Mouse (Mus musculus): ENCODE data around the gene Cit.

Cit gene

DNA sequence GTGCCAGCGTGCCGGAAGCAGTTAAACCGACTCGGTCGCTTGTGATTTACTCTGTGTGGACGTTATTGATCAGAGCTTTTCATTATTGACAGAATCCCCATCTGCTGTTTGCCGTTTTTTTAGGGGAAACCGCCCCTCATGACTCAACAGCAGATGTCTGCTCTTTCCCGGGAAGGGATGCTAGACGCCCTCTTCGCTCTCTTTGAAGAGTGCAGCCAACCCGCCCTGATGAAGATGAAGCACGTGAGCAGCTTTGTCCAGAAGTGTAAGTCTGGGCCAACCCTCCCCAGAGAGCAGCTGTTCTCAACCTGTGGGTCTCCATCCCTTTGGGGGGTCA lies 5.9 kb downstream of the Cit start:
- DNase-seq (ENCODE audit: low read depth) = no peak

GRCm38 (mm10) chr5:115852431-115852830 lies 7.4 kb downstream of the Cit start:
- DNase-seq (ENCODE audit: low read depth) = no peak

GRCm38 (mm10) chr5:115853691-115854090 lies 8.6 kb downstream of the Cit start:
- no peak for DNase-seq (ENCODE audit: low read depth)

GRCm38 (mm10) chr5:115854370-115854769 lies 9.3 kb downstream of the Cit start:
- peak; percentile 15 for DNase-seq (ENCODE audit: low read depth)

DNA sequence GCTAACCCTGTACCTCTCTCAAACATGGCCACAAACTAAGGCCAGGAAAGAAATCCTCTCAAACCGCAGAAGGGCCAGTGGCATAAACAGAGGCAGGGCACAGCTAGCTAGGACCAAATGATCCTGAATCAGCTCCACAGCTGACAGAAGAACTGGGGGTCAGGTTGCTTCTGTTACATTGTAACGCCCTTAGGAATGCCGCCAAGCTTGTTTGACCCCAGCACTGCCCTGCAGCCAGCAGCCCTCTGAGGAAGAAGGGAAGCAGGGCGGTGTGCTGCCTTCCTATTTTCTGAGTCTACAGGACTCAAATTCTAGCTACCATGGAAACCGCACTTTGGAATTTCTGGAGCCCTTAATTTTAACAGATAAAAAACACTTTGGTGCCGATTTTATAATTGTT lies 13.6 kb downstream of the Cit start:
- DNase-seq (ENCODE audit: low read depth) = no peak

- DNase-seq (ENCODE audit: low read depth) = no peak
These were observed 14.4 kb downstream of the Cit start for GRCm38 (mm10) chr5:115859461-115859860.

DNA sequence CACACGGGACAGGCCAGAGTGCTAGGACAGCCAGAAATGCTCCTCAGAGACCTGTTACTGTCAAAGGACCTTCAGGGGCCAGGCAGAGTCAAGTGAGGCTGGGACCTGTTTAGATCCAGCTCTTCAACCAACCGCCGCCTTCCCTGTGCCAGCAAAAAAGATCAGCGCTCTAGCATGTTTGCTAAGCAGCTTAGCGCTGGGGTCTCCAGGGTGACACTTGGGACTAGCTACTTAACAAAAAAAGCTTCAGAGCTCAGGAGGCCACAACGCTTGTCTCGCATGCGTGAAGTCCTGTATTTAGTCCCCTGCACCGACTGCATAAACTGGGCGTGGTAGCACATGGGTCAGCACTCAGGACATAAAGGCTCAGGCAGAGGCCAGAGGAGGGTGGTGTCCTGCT lies 16.9 kb downstream of the Cit start:
- no peak for DNase-seq (ENCODE audit: low read depth)

DNA sequence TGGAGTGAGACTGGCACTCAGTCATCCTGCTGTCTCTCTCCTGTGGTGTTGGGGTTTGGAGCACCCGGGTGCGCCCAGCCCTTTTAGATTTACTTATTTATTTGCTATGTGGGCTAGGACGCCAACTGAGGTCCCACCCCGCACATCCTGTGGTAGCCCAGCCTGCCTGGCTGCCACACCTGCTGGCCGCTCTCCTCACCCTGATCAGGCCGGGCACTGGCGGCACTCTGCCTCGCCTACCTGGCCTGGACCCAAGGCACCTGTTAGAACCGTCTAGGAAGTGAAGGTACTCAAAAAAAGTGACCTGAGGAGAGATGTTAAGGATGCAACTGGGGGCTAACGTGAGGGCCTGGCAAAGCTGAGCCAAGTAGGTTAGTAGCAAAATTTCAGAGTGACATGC lies 17.4 kb downstream of the Cit start:
- no peak for DNase-seq (ENCODE audit: low read depth)

GRCm38 (mm10) chr5:115866296-115866695 lies 21.2 kb downstream of the Cit start:
- no peak for DNase-seq (ENCODE audit: low read depth)

GRCm38 (mm10) chr5:115868540-115868939 lies 23.5 kb downstream of the Cit start:
- DNase-seq (ENCODE audit: low read depth) = no peak

- DNase-seq (ENCODE audit: low read depth) = no peak
These were observed 24.1 kb downstream of the Cit start for GRCm38 (mm10) chr5:115869198-115869597.

- DNase-seq (ENCODE audit: low read depth) = no peak
These were observed 26.1 kb downstream of the Cit start for GRCm38 (mm10) chr5:115871153-115871552.

GRCm38 (mm10) chr5:115872106-115872505 lies 27.0 kb downstream of the Cit start:
- no peak for DNase-seq (ENCODE audit: low read depth)

GRCm38 (mm10) chr5:115872956-115873355 lies 27.9 kb downstream of the Cit start:
- DNase-seq (ENCODE audit: low read depth) = no peak

GRCm38 (mm10) chr5:115877425-115877824 lies 32.3 kb downstream of the Cit start:
- no peak for DNase-seq (ENCODE audit: low read depth)

- DNase-seq (ENCODE audit: low read depth) = no peak
These were observed 37.1 kb downstream of the Cit start for GRCm38 (mm10) chr5:115882165-115882564.

DNA sequence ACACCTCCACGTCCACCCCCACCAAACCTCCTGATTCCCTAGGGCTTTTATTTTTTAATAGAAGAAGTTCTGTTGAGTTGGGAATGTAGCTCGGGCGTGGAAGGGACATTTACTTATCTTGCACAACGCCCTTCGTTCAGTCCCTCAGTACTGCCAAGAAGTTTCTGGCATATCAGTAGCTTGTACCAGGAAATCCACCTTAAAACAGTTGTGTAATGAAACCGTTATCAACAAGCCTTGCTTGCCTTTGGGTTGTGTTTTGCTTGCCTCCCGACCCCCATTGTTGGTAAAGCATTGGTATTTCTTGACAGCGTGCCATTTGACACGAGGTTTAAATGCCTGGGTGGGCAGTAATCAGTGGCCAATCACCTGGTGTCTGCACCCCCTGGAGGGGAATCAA lies 39.4 kb downstream of the Cit start:
- DNase-seq (ENCODE audit: low read depth) = no peak

- DNase-seq (ENCODE audit: low read depth) = no peak
These were observed 48.7 kb downstream of the Cit start for GRCm38 (mm10) chr5:115893772-115894171.

- peak; percentile 15 for DNase-seq (ENCODE audit: low read depth)
These were observed 52.0 kb downstream of the Cit start for GRCm38 (mm10) chr5:115897036-115897435.

DNA sequence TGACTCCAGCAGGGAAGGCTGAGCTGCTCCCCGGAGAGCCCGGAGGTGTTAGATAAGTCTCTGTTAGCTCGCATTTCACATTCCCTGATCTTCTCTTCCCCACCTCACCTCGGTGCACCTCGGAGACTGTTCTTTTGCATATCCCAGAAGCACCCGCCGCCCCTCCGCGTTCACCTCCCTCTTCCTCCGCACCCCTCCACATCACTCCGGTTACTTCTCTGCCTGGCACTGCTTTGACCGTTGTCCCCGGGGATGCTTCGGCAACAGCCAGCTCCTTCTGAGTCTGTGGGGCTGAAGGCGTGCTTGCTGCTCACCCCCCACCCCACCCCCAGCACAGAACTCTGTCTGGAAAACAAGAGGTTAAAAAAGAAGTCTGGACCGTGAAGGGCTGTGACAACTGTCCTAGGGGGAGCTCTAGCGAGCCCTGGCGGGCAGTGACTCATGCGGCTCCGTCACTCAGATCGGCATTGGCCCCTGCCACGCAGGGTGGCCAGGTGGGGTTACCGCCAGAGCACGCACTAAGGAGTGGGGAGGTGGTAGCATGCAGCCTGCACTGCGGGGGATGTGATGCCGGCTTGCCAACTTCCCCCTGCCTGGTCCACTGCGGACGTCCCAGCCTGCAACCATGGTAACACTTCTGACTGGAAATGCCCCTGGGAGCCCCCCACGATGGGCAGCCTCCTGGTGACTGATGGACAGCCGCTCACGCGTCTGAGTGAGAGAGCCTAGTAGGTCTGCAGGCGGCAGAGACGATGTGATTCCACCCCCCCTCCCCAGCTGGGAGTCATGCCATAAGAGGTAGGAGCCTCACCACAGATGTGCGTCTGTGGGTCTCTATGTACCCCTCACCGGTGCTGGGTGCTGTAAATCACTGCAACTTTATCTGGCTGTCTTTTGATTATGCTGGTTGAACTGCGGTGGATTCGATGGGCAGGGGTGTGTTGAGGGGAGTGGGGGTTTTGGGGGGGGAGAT lies 62.2 kb downstream of the Cit start:
- DNase-seq (ENCODE audit: low read depth) = no peak

GRCm38 (mm10) chr5:115908251-115908650 lies 63.2 kb downstream of the Cit start:
- DNase-seq (ENCODE audit: low read depth) = no peak

GRCm38 (mm10) chr5:115908699-115909098 lies 63.6 kb downstream of the Cit start:
- DNase-seq (ENCODE audit: low read depth) = no peak

GRCm38 (mm10) chr5:115909106-115909505 lies 64.0 kb downstream of the Cit start:
- no peak for DNase-seq (ENCODE audit: low read depth)

DNA sequence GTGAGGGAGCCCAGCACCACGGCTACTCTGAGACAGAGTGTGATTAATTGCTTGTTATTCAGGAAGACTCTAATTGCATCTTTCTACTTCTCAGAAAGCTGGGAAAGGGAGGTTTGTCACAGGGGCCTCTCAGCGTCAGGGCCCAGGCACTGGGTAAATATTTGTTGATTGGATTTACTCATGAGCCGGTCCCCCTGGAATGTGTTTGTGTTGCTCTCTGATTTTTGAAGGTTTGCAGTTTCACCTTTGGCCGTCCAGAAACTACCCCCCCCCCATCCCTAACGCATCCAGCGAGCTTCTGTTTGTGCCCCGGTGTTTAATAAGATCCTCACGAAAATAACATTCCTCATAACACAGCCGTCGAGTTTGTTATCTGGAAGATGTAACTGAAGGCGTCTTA lies 65.4 kb downstream of the Cit start:
- no peak for DNase-seq (ENCODE audit: low read depth)
